Mouse (Mus musculus) small intestine, adult 2 months (tissue): ENCODE results near the gene Bcap31.

Experiments used
- CTCF ChIP-seq: fragments of 200-500 bp; IDR thresholded peaks from 2 replicates; pipeline ENCODE4 v1.5.1; 2012; ENCODE audit warnings: low read depth, mild to moderate bottlenecking, control low read depth, inconsistent platforms, low read length, moderate library complexity, mixed read lengths; ENCODE audit not compliant: insufficient replicate concordance, insufficient read length; ENCODE audit errors: extremely low read depth
- POLR2A ChIP-seq: fragments of 200-500 bp; IDR thresholded peaks from 2 replicates; pipeline ENCODE4 v1.6.1; 2012; ENCODE audit warnings: low read depth, mild to moderate bottlenecking, control low read depth, inconsistent platforms, low read length, moderate library complexity

GRCm38 (mm10) chrX:73717667-73718066 lies 1.7 kb upstream of the Bcap31 start:
- TF ChIP-seq POLR2A = no peak
- no peak for TF ChIP-seq CTCF
